Comparison of ENCODE assay signal across 8 mouse cellular contexts in the genomic region with DNA sequence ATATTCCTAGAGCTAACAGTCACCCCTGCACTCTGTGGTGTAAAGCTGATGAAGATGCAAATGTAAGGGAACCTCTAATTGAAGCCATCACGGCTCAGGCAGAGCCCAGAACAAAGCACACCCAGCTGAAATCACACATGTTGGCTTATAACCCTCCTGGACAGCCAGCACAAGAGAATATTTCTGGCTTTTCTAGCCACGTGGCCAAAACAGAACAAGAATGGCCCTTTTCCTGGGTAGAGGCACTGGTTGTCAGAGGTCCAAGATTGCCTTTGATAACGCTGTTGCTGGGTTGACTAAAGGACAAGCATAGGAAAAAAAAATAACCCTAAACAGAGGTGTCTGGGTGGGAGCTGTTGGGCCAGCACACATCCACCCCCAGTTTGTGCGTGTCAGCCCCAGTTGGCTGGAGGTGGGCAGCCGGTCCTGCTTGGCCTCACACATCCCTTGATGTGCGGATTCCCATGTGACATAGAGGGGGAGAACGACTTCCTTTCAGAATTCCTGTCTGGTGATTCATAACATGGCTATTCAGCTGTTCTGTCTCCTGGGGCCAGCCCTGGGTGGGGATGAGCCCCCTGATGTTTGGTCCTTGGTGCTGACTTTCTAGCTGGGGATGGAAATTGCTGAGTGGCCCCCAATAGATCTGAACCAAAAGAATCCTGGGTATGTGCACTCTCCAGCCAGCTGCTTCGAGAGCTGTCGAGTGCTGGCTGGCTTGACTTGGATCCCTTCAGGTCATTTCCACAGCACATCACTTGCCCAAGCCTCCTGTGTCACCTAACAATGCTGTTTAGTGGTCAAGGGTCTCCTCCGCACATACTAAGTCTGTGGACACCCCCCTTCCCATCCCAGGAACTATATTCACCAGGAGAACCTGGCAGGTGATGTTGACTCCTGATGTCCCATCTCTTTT.
DNase-seq lines count a peak whose midpoint lies in the region; ATAC-seq and TF ChIP-seq lines count a peak whose summit lies in the region.
"Had no signal": no experiment of that assay in that cellular context is flagged by ENCODE, and none has a peak within 500 bp of the region (broad histone marks: within the 10 kb centered on the region; RNA-seq: fewer than 3 reads in every experiment).

No protein-coding gene starts in this region.

- H3K9ac ChIP-seq in embryonic facial prominence, embryonic 14.5 days (ENCODE audit: low read depth, low read length), result no peak overlapping the region
- no peak overlapping the region for H3K9ac ChIP-seq in midbrain, embryonic 15.5 days

- peak; percentile 59 for DNase-seq in embryonic facial prominence, embryonic 14.5 days (ENCODE audit: low spot score)
- peak; percentile 99 for DNase-seq in heart, adult 11 months
- DNase-seq in kidney, adult 2 months, result peak; percentile 47
- peak; percentile 56 for DNase-seq in lung, postnatal 36 days
- DNase-seq in spleen, postnatal 10 days (ENCODE audit: low spot score in 2 of 2), result no peak
- no peak for DNase-seq in embryo, embryonic 11 days
- DNase-seq: cerebellum, adult 18-20 months had no signal

- no peaks in the 10 kb centered on the region for H3K9me3 ChIP-seq in embryonic facial prominence, embryonic 14.5 days (ENCODE audit: control insufficient read depth, low read length)
- H3K9me3 ChIP-seq in midbrain, embryonic 15.5 days, result no peaks in the 10 kb centered on the region

- WGBS in embryonic facial prominence, embryonic 14.5 days, result 44% methylated on average over 10 of the region's 10 CpGs
- WGBS in kidney, adult 2 months, result 46% methylated on average over 10 of the region's 10 CpGs
- WGBS in midbrain, embryonic 15.5 days, result 70% methylated on average over 10 of the region's 10 CpGs

- H3K4me3 ChIP-seq in embryonic facial prominence, embryonic 14.5 days (ENCODE audit: low read depth, low read length), result no peak overlapping the region
- no peak overlapping the region for H3K4me3 ChIP-seq in kidney, adult 2 months (ENCODE audit: insufficient read depth, low read depth, low read length)
- no peak overlapping the region for H3K4me3 ChIP-seq in midbrain, embryonic 15.5 days

- H3K4me2 ChIP-seq in embryonic facial prominence, embryonic 14.5 days (ENCODE audit: low read depth, low read length), result no peak overlapping the region
- no peak overlapping the region for H3K4me2 ChIP-seq in midbrain, embryonic 15.5 days

- H3K36me3 ChIP-seq in embryonic facial prominence, embryonic 14.5 days (ENCODE audit: control insufficient read depth, insufficient read depth, low read length), result no peaks in the 10 kb centered on the region
- H3K36me3 ChIP-seq in kidney, adult 2 months (ENCODE audit: control insufficient read depth, insufficient read depth, low read length), result no peaks in the 10 kb centered on the region
- H3K36me3 ChIP-seq in midbrain, embryonic 15.5 days (replicated peaks), result no peaks in the 10 kb centered on the region

- no peak for TF ChIP-seq POLR2A in kidney, adult 2 months (IDR thresholded peaks at IDR 0.05; ENCODE audit: low read depth, low read length)

- no peak for TF ChIP-seq CTCF in kidney, adult 2 months (conservative IDR thresholded peaks at IDR 0.05; ENCODE audit: insufficient read depth, insufficient read length, low read depth, low read length)

- no peaks in the 10 kb centered on the region for H3K27me3 ChIP-seq in embryonic facial prominence, embryonic 14.5 days (replicated peaks; ENCODE audit: control insufficient read depth, insufficient read depth, low read length)
- H3K27me3 ChIP-seq in kidney, adult 2 months (replicated peaks; ENCODE audit: control insufficient read depth, insufficient read depth, low read length), result no peaks in the 10 kb centered on the region
- H3K27me3 ChIP-seq in midbrain, embryonic 15.5 days (replicated peaks), result no peaks in the 10 kb centered on the region

- ATAC-seq in embryonic facial prominence, embryonic 14.5 days (ENCODE audit: low read depth), result peak; percentile 75; the same call in 1 of the 2 replicates
- no peak for ATAC-seq in midbrain, embryonic 15.5 days (replicated peaks)

- no peaks in the 10 kb centered on the region for H3K4me1 ChIP-seq in embryonic facial prominence, embryonic 14.5 days (ENCODE audit: control insufficient read depth, insufficient read depth, low read length)
- H3K4me1 ChIP-seq in kidney, adult 2 months (ENCODE audit: control insufficient read depth, insufficient read depth, low read length), result peaks cover 9% of the 10 kb centered on the region
- no peaks in the 10 kb centered on the region for H3K4me1 ChIP-seq in midbrain, embryonic 15.5 days

- no peak overlapping the region; the same call in 1 of the 2 replicates for H3K27ac ChIP-seq in embryonic facial prominence, embryonic 14.5 days (replicated peaks; ENCODE audit: low read depth, low read length)
- peak overlapping the region; percentile 21; the same call in 1 of the 2 replicates for H3K27ac ChIP-seq in kidney, adult 2 months (ENCODE audit: insufficient read depth, low read depth, low read length)
- H3K27ac ChIP-seq in midbrain, embryonic 15.5 days, result no peak overlapping the region

Comparison
In these comparisons a context has a peak if more than half of its experiments do, and no peak if none do; other contexts are left out.
1. DNase-seq: peak in embryonic facial prominence, embryonic 14.5 days (single experiment), heart, adult 11 months (single experiment), kidney, adult 2 months (single experiment) and lung, postnatal 36 days (single experiment); none in spleen, postnatal 10 days (0 of 2) and embryo, embryonic 11 days (single experiment).